8 mouse cellular contexts compared by ENCODE assay signal in genomic region chr5:122925534-122925958, GRCm38 (mm10).
DNase-seq lines count a peak whose midpoint lies in the region; ATAC-seq and TF ChIP-seq lines count a peak whose summit lies in the region.

No protein-coding gene starts in this region.

- H3K27ac ChIP-seq in forebrain, embryonic 14.5 days (ENCODE audit: low read depth, low read length) = no peak overlapping the region
- H3K27ac ChIP-seq in liver, embryonic 15.5 days (replicated peaks) = no peak overlapping the region
- no peak overlapping the region for H3K27ac ChIP-seq in olfactory bulb, adult 2 months (ENCODE audit: insufficient read depth, low read depth, low read length)

- DNase-seq in MN1 (ENCODE audit: low spot score) = peak; percentile 17
- peak; percentile 69 for DNase-seq in c-Kit-positive CD71-positive TER-119-positive erythroid progenitor cells, embryonic 14.5 days (ENCODE audit: low spot score)
- peak; percentile 84 for DNase-seq in forebrain, embryonic 14.5 days (ENCODE audit: low spot score)
- DNase-seq in heart, postnatal 14 days = peak; percentile 74 to 83
- peak; percentile 56 for DNase-seq in large intestine, adult 2 months (ENCODE audit: low read depth, low spot score)
- DNase-seq in thymus, postnatal 4 days = peak; percentile 85

- H3K36me3 ChIP-seq in forebrain, embryonic 14.5 days (ENCODE audit: control insufficient read depth, insufficient read depth, low read length) = no peaks in the 10 kb centered on the region
- H3K36me3 ChIP-seq in liver, embryonic 15.5 days (replicated peaks) = no peaks in the 10 kb centered on the region

- H3K9me3 ChIP-seq in forebrain, embryonic 14.5 days (replicated peaks; ENCODE audit: control insufficient read depth, low read length) = no peaks in the 10 kb centered on the region
- H3K9me3 ChIP-seq in liver, embryonic 15.5 days (replicated peaks) = no peaks in the 10 kb centered on the region

- H3K4me2 ChIP-seq in forebrain, embryonic 14.5 days (ENCODE audit: low read length) = 0 out of 2 replicates have a peak overlapping the region, but pooled peaks have one; percentile 2
- peak overlapping the region; percentile 50 for H3K4me2 ChIP-seq in liver, embryonic 15.5 days

- H3K4me3 ChIP-seq in forebrain, embryonic 14.5 days (ENCODE audit: low read depth, low read length) = no peak overlapping the region
- no peak overlapping the region for H3K4me3 ChIP-seq in liver, embryonic 15.5 days (replicated peaks)
- H3K4me3 ChIP-seq in olfactory bulb, adult 2 months (ENCODE audit: insufficient read depth, low read depth, low read length) = 0 out of 2 replicates have a peak overlapping the region, but pooled peaks have one; percentile 23

- H3K27me3 ChIP-seq in forebrain, embryonic 14.5 days (replicated peaks; ENCODE audit: control insufficient read depth, insufficient read depth, low read length) = no peaks in the 10 kb centered on the region
- no peaks in the 10 kb centered on the region for H3K27me3 ChIP-seq in liver, embryonic 15.5 days

- TF ChIP-seq POLR2A in olfactory bulb, adult 2 months (IDR thresholded peaks at IDR 0.05; ENCODE audit: insufficient read depth, low read depth, low read length) = no peak

- no peaks in the 10 kb centered on the region for H3K4me1 ChIP-seq in forebrain, embryonic 14.5 days (ENCODE audit: control insufficient read depth, insufficient read depth, low read length)
- H3K4me1 ChIP-seq in liver, embryonic 15.5 days (replicated peaks) = peaks cover 20% of the 10 kb centered on the region; the same call in 1 of the 2 replicates
- peaks cover 3% of the 10 kb centered on the region for H3K4me1 ChIP-seq in olfactory bulb, adult 2 months (ENCODE audit: control insufficient read depth, insufficient read depth, low read length)

- TF ChIP-seq CTCF in olfactory bulb, adult 2 months (IDR thresholded peaks at IDR 0.05; ENCODE audit: insufficient read depth, low read depth, low read length) = no peak

- peak; percentile 72 for ATAC-seq in forebrain, embryonic 14.5 days
- no peak for ATAC-seq in liver, embryonic 15.5 days (ENCODE audit: insufficient read depth)

- intact Hi-C loops in heart, postnatal 14 days (cut with DNase I) = loop anchor here (5.0 kb wide), 2 partner anchors 87 to 122 kb away; partner anchors contain the start of gene Morn3

- 22% methylated on average over 7 of the region's 7 CpGs for WGBS in forebrain, embryonic 14.5 days
- WGBS in large intestine, adult 2 months = 5% methylated on average over 7 of the region's 7 CpGs
- WGBS in liver, embryonic 15.5 days (ENCODE audit: insufficient replicate concordance) = 27% methylated on average over 7 of the region's 7 CpGs
- WGBS in olfactory bulb, adult 2 months = 12% methylated on average over 7 of the region's 7 CpGs

- no peak overlapping the region for H3K9ac ChIP-seq in forebrain, embryonic 14.5 days (ENCODE audit: low read length)
- no peak overlapping the region for H3K9ac ChIP-seq in liver, embryonic 15.5 days

Comparison
In these comparisons a context has a peak if more than half of its experiments do, and no peak if none do; other contexts are left out.
1. DNase-seq: peak in every context shown above with its lines; median percentile 85 in thymus, postnatal 4 days; 84 in forebrain, embryonic 14.5 days; 78 in heart, postnatal 14 days; 69 in c-Kit-positive CD71-positive TER-119-positive erythroid progenitor cells, embryonic 14.5 days; 56 in large intestine, adult 2 months; 17 in MN1.